Comparison of ENCODE assay signal across 31 mouse cellular contexts in the genomic region with DNA sequence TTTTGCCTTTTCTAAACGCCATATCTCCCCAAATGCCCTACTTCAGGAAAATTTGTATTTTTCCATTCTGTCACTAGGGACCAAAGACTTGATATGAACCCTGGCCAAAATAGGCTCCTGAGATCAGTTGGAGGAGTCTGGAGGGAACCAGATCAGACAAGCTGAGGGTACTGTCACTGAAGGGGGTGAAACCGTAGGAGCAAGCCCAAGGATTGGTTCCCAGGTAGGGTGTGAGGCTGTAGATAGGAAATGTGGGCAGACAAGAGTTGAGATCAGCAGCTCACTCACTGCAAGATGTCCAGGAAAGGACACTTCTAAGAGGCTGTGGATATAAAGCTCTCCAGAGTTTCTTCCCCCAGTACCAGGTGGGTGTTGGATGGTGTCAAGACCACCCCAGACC. TPM values are rescaled to one million over a fixed set of nuclear protein-coding genes. Genes with fewer than 3 reads are reported as not detected.
DNase-seq lines count a peak whose midpoint lies in the region; ATAC-seq and TF ChIP-seq lines count a peak whose summit lies in the region.
"Had no signal": no experiment of that assay in that cellular context is flagged by ENCODE, and none has a peak within 500 bp of the region (broad histone marks: within the 10 kb centered on the region; RNA-seq: fewer than 3 reads in every experiment).

No protein-coding gene starts in this region.

- no peak for TF ChIP-seq EP300 in MEL (IDR thresholded peaks at IDR 0.05; ENCODE audit: low read depth in 1 of 2, low read length in 2 of 2)
- no peak for TF ChIP-seq EP300 in lung, postnatal 0 days (IDR thresholded peaks at IDR 0.05)

- peak overlapping the region; percentile 4 for H3K27ac ChIP-seq in kidney, adult 2 months (ENCODE audit: insufficient read depth, low read depth, low read length)
- H3K27ac ChIP-seq in MEL (ENCODE audit: control insufficient read depth, low read depth, low read length) = no peak overlapping the region
- H3K27ac ChIP-seq in liver, embryonic 13.5 days = no peak overlapping the region
- H3K27ac ChIP-seq in lung, postnatal 0 days (ENCODE audit: low read length) = no peak overlapping the region
- H3K27ac ChIP-seq in layer of hippocampus, adult 2 months = no peak overlapping the region
- H3K27ac ChIP-seq: forebrain, embryonic 13.5 days; heart, embryonic 10.5 days; hindbrain, embryonic 12.5 days; hindbrain, postnatal 0 days; intestine, embryonic 15.5 days; midbrain, embryonic 12.5 days; neural tube, embryonic 12.5 days; stomach, postnatal 0 days had no signal

- WGBS in kidney, adult 2 months = 77% methylated on average over 2 of the region's 2 CpGs
- 37% methylated on average over 2 of the region's 2 CpGs for WGBS in liver, embryonic 13.5 days (ENCODE audit: insufficient replicate concordance)
- WGBS in lung, postnatal 0 days = 83% methylated on average over 2 of the region's 2 CpGs

- H3K9ac ChIP-seq in MEL (ENCODE audit: control insufficient read depth, low read depth, low read length, poor library complexity, severe bottlenecking) = no peak overlapping the region
- no peak overlapping the region for H3K9ac ChIP-seq in liver, embryonic 13.5 days
- H3K9ac ChIP-seq in lung, postnatal 0 days (replicated peaks; ENCODE audit: low read depth) = no peak overlapping the region
- H3K9ac ChIP-seq: forebrain, embryonic 13.5 days; hindbrain, embryonic 12.5 days; intestine, embryonic 15.5 days; lung, embryonic 14.5 days; midbrain, embryonic 12.5 days; neural tube, embryonic 12.5 days had no signal

- no peak overlapping the region for H3K4me3 ChIP-seq in kidney, adult 2 months (ENCODE audit: insufficient read depth, low read depth, low read length)
- no peak overlapping the region for H3K4me3 ChIP-seq in MEL (ENCODE audit: control insufficient read depth in 1 of 2, insufficient read depth in 1 of 2, low read depth in 2 of 2, low read length in 2 of 2)
- H3K4me3 ChIP-seq in liver, embryonic 13.5 days (replicated peaks) = no peak overlapping the region
- no peak overlapping the region for H3K4me3 ChIP-seq in lung, postnatal 0 days (ENCODE audit: low read depth, low read length)
- H3K4me3 ChIP-seq in layer of hippocampus, adult 2 months = no peak overlapping the region
- H3K4me3 ChIP-seq: forebrain, embryonic 13.5 days; heart, embryonic 10.5 days; hindbrain, embryonic 12.5 days; intestine, embryonic 15.5 days; midbrain, embryonic 12.5 days; myocyte; neural tube, embryonic 12.5 days had no signal

- no peak overlapping the region for H3K4me2 ChIP-seq in liver, embryonic 13.5 days
- H3K4me2 ChIP-seq in lung, postnatal 0 days (replicated peaks; ENCODE audit: low read depth, low read length) = no peak overlapping the region
- H3K4me2 ChIP-seq: forebrain, embryonic 13.5 days; hindbrain, embryonic 12.5 days; intestine, embryonic 15.5 days; lung, embryonic 14.5 days; midbrain, embryonic 12.5 days; neural tube, embryonic 12.5 days had no signal

- peak; percentile 78 for ATAC-seq in liver, embryonic 13.5 days (ENCODE audit: low read depth)
- no peak for ATAC-seq in lung, postnatal 0 days
- ATAC-seq: forebrain, embryonic 13.5 days; hindbrain, postnatal 0 days; intestine, embryonic 15.5 days had no signal

- TF ChIP-seq RAD21 in MEL (IDR thresholded peaks at IDR 0.05; ENCODE audit: low read depth, low read length) = no peak

- H3K79me2 ChIP-seq in MEL (ENCODE audit: control insufficient read depth, insufficient read depth, low read length, poor library complexity) = no peaks in the 10 kb centered on the region

- no peaks in the 10 kb centered on the region for H3K9me3 ChIP-seq in MEL (replicated peaks; ENCODE audit: insufficient read depth, low read length)
- H3K9me3 ChIP-seq in liver, embryonic 13.5 days (replicated peaks) = no peaks in the 10 kb centered on the region
- H3K9me3 ChIP-seq in lung, postnatal 0 days (ENCODE audit: low read length) = no peaks in the 10 kb centered on the region
- H3K9me3 ChIP-seq: forebrain, embryonic 13.5 days; heart, embryonic 10.5 days; hindbrain, embryonic 12.5 days; intestine, embryonic 15.5 days; midbrain, embryonic 12.5 days; neural tube, embryonic 12.5 days had no signal

- no peaks in the 10 kb centered on the region for H3K36me3 ChIP-seq in kidney, adult 2 months (ENCODE audit: control insufficient read depth, insufficient read depth, low read length)
- H3K36me3 ChIP-seq in MEL (ENCODE audit: control insufficient read depth in 1 of 2, insufficient read depth in 2 of 2, low read length in 2 of 2) = no peaks in the 10 kb centered on the region
- H3K36me3 ChIP-seq in liver, embryonic 13.5 days = no peaks in the 10 kb centered on the region
- no peaks in the 10 kb centered on the region for H3K36me3 ChIP-seq in lung, postnatal 0 days (ENCODE audit: insufficient read depth, low read length)
- H3K36me3 ChIP-seq: heart, embryonic 10.5 days; hindbrain, embryonic 12.5 days; intestine, embryonic 15.5 days; midbrain, embryonic 12.5 days; neural tube, embryonic 12.5 days had no signal

- DNase-seq in heart, adult 11 months = peak; percentile 93
- DNase-seq in heart, adult 9 months (ENCODE audit: low spot score in 2 of 2) = no peak
- DNase-seq in kidney, adult 2 months = no peak
- no peak for DNase-seq in kidney, postnatal 4 days
- peak; percentile 6 for DNase-seq in MEL (ENCODE audit: low read depth, low spot score)
- DNase-seq in liver, embryonic 13.5 days = no peak
- no peak for DNase-seq in lung, postnatal 0 days (ENCODE audit: low spot score)
- no peak for DNase-seq in layer of hippocampus, adult 2 months (ENCODE audit: low spot score in 2 of 2)
- DNase-seq: adrenal gland, postnatal 14 days; cerebellum, adult 8-10 months; cerebellum, postnatal 25 days; gastrocnemius, postnatal 36 days; heart, postnatal 36 days; kidney, adult 8-10 months; kidney, postnatal 36 days; lung, embryonic 14.5 days; right cerebral cortex, postnatal 4 days; thymus, adult 18-20 months; thymus, postnatal 25 days had no signal

- no peaks in the 10 kb centered on the region; the same call in 1 of the 2 replicates for H3K4me1 ChIP-seq in kidney, adult 2 months (ENCODE audit: control insufficient read depth, insufficient read depth, low read length)
- H3K4me1 ChIP-seq in MEL (ENCODE audit: control insufficient read depth in 1 of 2, insufficient read depth in 2 of 2, low read length in 2 of 2) = no peaks in the 10 kb centered on the region
- H3K4me1 ChIP-seq in liver, embryonic 13.5 days (replicated peaks) = peaks cover 8% of the 10 kb centered on the region
- H3K4me1 ChIP-seq in lung, postnatal 0 days (ENCODE audit: insufficient read depth, low read depth, low read length) = peaks cover 9% of the 10 kb centered on the region; the same call in 1 of the 2 replicates
- H3K4me1 ChIP-seq: forebrain, embryonic 13.5 days; hindbrain, embryonic 12.5 days; midbrain, embryonic 12.5 days; neural tube, embryonic 12.5 days had no signal

- no peaks in the 10 kb centered on the region for H3K27me3 ChIP-seq in kidney, adult 2 months (replicated peaks; ENCODE audit: control insufficient read depth, insufficient read depth, low read length)
- peaks cover 0 to 7% of the 10 kb centered on the region in 2 experiments; a peak in 2 of 4 replicates for H3K27me3 ChIP-seq in MEL (ENCODE audit: control insufficient read depth in 1 of 2, insufficient read depth in 2 of 2, low read length in 2 of 2)
- H3K27me3 ChIP-seq in liver, embryonic 13.5 days = no peaks in the 10 kb centered on the region
- no peaks in the 10 kb centered on the region for H3K27me3 ChIP-seq in lung, postnatal 0 days (replicated peaks; ENCODE audit: insufficient read depth, low read length)
- H3K27me3 ChIP-seq: forebrain, embryonic 13.5 days; hindbrain, embryonic 12.5 days; intestine, embryonic 15.5 days; midbrain, embryonic 12.5 days; neural tube, embryonic 12.5 days had no signal

- no peak for TF ChIP-seq CTCF in kidney, adult 2 months (conservative IDR thresholded peaks at IDR 0.05; ENCODE audit: insufficient read depth, insufficient read length, low read depth, low read length)
- TF ChIP-seq CTCF in MEL (IDR thresholded peaks at IDR 0.05 in 2 of 3, conservative IDR thresholded peaks at IDR 0.05 in 1 of 3; ENCODE audit: control insufficient read depth in 1 of 3, insufficient read depth in 1 of 3, low read depth in 2 of 3, low read length in 3 of 3, poor library complexity in 1 of 3, severe bottlenecking in 1 of 3) = no peak
- no peak for TF ChIP-seq CTCF in lung, postnatal 0 days (IDR thresholded peaks at IDR 0.05)
- TF ChIP-seq CTCF in layer of hippocampus, adult 2 months (conservative IDR thresholded peaks at IDR 0.05) = no peak

- no peak for TF ChIP-seq POLR2A in kidney, adult 2 months (IDR thresholded peaks at IDR 0.05; ENCODE audit: low read depth, low read length)
- TF ChIP-seq POLR2A in MEL (IDR thresholded peaks at IDR 0.05; ENCODE audit: control insufficient read depth in 1 of 2, insufficient read depth in 1 of 2, low read depth in 1 of 2, low read length in 2 of 2, poor library complexity in 1 of 2) = no peak

RNA-seq across cellular contexts. Expression of gene Mgp, which starts 16.4 kb away (rescaled TPM):
- polyA plus RNA-seq in kidney, adult 2 months (2012; rRNA removed) = 725 and 868 TPM in 2 replicates
- total RNA-seq in MEL (2012; rRNA removed) = not detected in 2 replicates
- not detected for polyA plus RNA-seq in MEL (2012; ENCODE audit: insufficient read depth in 1 of 2, insufficient read length in 2 of 2, low read depth in 1 of 2, low replicate concordance in 2 of 2, missing spikeins in 1 of 2)
- 6.5 and 7.3 TPM in 2 replicates for polyA plus RNA-seq in liver, embryonic 13.5 days (2015; fragmentation: Nextera tagmentation; extraction: Ambion mirVana)
- polyA plus RNA-seq in lung, postnatal 0 days (2015; fragmentation: Nextera tagmentation; extraction: Ambion mirVana) = 1,533 and 1,851 TPM in 2 replicates
- 10 to 100 TPM; 23.1 to 29.1 TPM for total RNA-seq in layer of hippocampus, adult 2 months (2021)

RNA-seq across cellular contexts. Expression of gene Erp27, which starts 30.0 kb away (rescaled TPM):
- 0.15 TPM in 1 of 2 replicates, not detected in the other for polyA plus RNA-seq in kidney, adult 2 months (2012; rRNA removed)
- not detected in 2 replicates for total RNA-seq in MEL (2012; rRNA removed)
- polyA plus RNA-seq in MEL (2012; ENCODE audit: insufficient read depth in 1 of 2, insufficient read length in 2 of 2, low read depth in 1 of 2, low replicate concordance in 2 of 2, missing spikeins in 1 of 2) = under 1 TPM in 1 of 2 experiments, not detected in 1; 0.39 TPM
- polyA plus RNA-seq in liver, embryonic 13.5 days (2015; fragmentation: Nextera tagmentation; extraction: Ambion mirVana) = 0.12 and 0.20 TPM in 2 replicates
- 0.61 and 0.74 TPM in 2 replicates for polyA plus RNA-seq in lung, postnatal 0 days (2015; fragmentation: Nextera tagmentation; extraction: Ambion mirVana)
- total RNA-seq in layer of hippocampus, adult 2 months (2021) = under 1 TPM; 0.26 to 0.52 TPM
- total RNA-seq: adrenal gland, postnatal 14 days; gastrocnemius, postnatal 36 days; heart, postnatal 36 days; hindbrain, postnatal 0 days; midbrain, postnatal 0 days had no signal
- polyA plus RNA-seq: embryonic facial prominence, embryonic 11.5 days; hindbrain, embryonic 12.5 days; hindbrain, postnatal 0 days; midbrain, embryonic 12.5 days; midbrain, postnatal 0 days; neural tube, embryonic 12.5 days had no signal

RNA-seq across cellular contexts. Expression of gene Pde6h, which starts 31.6 kb away (rescaled TPM):
- 0.58 and 0.64 TPM in 2 replicates for polyA plus RNA-seq in kidney, adult 2 months (2012; rRNA removed)
- total RNA-seq in MEL (2012; rRNA removed) = not detected in 2 replicates
- polyA plus RNA-seq in MEL (2012; ENCODE audit: insufficient read depth in 1 of 2, insufficient read length in 2 of 2, low read depth in 1 of 2, low replicate concordance in 2 of 2, missing spikeins in 1 of 2) = under 1 TPM in 1 of 2 experiments, not detected in 1; 0.08 TPM
- not detected in 2 replicates for polyA plus RNA-seq in liver, embryonic 13.5 days (2015; fragmentation: Nextera tagmentation; extraction: Ambion mirVana)
- polyA plus RNA-seq in lung, postnatal 0 days (2015; fragmentation: Nextera tagmentation; extraction: Ambion mirVana) = 0.27 and 0.60 TPM in 2 replicates
- total RNA-seq in layer of hippocampus, adult 2 months (2021) = under 1 TPM; 0.44 to 0.61 TPM
- total RNA-seq: gastrocnemius, postnatal 36 days; heart, postnatal 36 days; hindbrain, postnatal 0 days had no signal
- polyA plus RNA-seq: embryonic facial prominence, embryonic 11.5 days; forebrain, embryonic 13.5 days; heart, embryonic 10.5 days; hindbrain, embryonic 12.5 days; intestine, embryonic 15.5 days; limb, embryonic 11.5 days; lung, embryonic 14.5 days; midbrain, embryonic 12.5 days; neural tube, embryonic 12.5 days had no signal

RNA-seq across cellular contexts. Expression of gene Art4, which starts 34.5 kb away (rescaled TPM):
- polyA plus RNA-seq in kidney, adult 2 months (2012; rRNA removed) = 4.9 TPM in 2 replicates
- 0.13 and 0.50 TPM in 2 replicates for total RNA-seq in MEL (2012; rRNA removed)
- under 1 TPM in 1 of 2 experiments, not detected in 1; 0.60 TPM for polyA plus RNA-seq in MEL (2012; ENCODE audit: insufficient read depth in 1 of 2, insufficient read length in 2 of 2, low read depth in 1 of 2, low replicate concordance in 2 of 2, missing spikeins in 1 of 2)
- 28.8 and 32.7 TPM in 2 replicates for polyA plus RNA-seq in liver, embryonic 13.5 days (2015; fragmentation: Nextera tagmentation; extraction: Ambion mirVana)
- polyA plus RNA-seq in lung, postnatal 0 days (2015; fragmentation: Nextera tagmentation; extraction: Ambion mirVana) = 7.5 and 7.9 TPM in 2 replicates
- total RNA-seq in layer of hippocampus, adult 2 months (2021) = not detected
- polyA plus RNA-seq: myocyte had no signal

RNA-seq across cellular contexts. Expression of gene Arhgdib, which starts 49.7 kb away (rescaled TPM):
- 49.0 and 77.4 TPM in 2 replicates for polyA plus RNA-seq in kidney, adult 2 months (2012; rRNA removed)
- total RNA-seq in MEL (2012; rRNA removed) = 102 and 144 TPM in 2 replicates
- 100 to 1,000 TPM; 346 to 408 TPM for polyA plus RNA-seq in MEL (2012; ENCODE audit: insufficient read depth in 1 of 2, insufficient read length in 2 of 2, low read depth in 1 of 2, low replicate concordance in 2 of 2, missing spikeins in 1 of 2)
- 107 and 116 TPM in 2 replicates for polyA plus RNA-seq in liver, embryonic 13.5 days (2015; fragmentation: Nextera tagmentation; extraction: Ambion mirVana)
- polyA plus RNA-seq in lung, postnatal 0 days (2015; fragmentation: Nextera tagmentation; extraction: Ambion mirVana) = 68.4 and 70.8 TPM in 2 replicates
- total RNA-seq in layer of hippocampus, adult 2 months (2021) = 1 to 10 TPM; 8.5 to 9.4 TPM

Comparison
In these comparisons a context has a peak if more than half of its experiments do, and no peak if none do; other contexts are left out.
1. DNase-seq: peak in heart, adult 11 months (single experiment) and MEL (single experiment); none in heart, adult 9 months (0 of 2), kidney, adult 2 months (single experiment), kidney, postnatal 4 days (0 of 2), liver, embryonic 13.5 days (single experiment), lung, postnatal 0 days (single experiment) and layer of hippocampus, adult 2 months (0 of 2).
2. RNA of gene Mgp, which starts 16.4 kb away (polyA plus RNA-seq): 1,533 to 1,851 TPM in lung, postnatal 0 days and 725 to 868 TPM in kidney, adult 2 months; 6.5 to 7.3 TPM in liver, embryonic 13.5 days and not detected in MEL; every median in the first group is over 10 times any median in the second.